Mouse (Mus musculus) embryonic fibroblast, embryonic 13.5 days (primary cell): ENCODE measurements around the gene Vmn2r77.

ENCODE experiments used
- CTCF ChIP-seq: IDR thresholded peaks from 2 replicates; pipeline ENCODE4 v1.5.1; 2011; ENCODE audit warnings: mild to moderate bottlenecking, control low read depth, low read length, moderate library complexity, borderline replicate concordance; ENCODE audit not compliant: insufficient read depth
- POLR2A ChIP-seq: IDR thresholded peaks from 2 replicates; pipeline ENCODE4 v1.6.1; 2011; ENCODE audit warnings: low read depth, mild to moderate bottlenecking, control low read depth, low read length, moderate library complexity

GRCm38 (mm10) chr7:86771621-86772020 lies 23.2 kb upstream of the Vmn2r77 start:
- no peak for TF ChIP-seq CTCF
- TF ChIP-seq POLR2A, result no peak
